ENCODE assay signal across 6 mouse cellular contexts in the genomic region with DNA sequence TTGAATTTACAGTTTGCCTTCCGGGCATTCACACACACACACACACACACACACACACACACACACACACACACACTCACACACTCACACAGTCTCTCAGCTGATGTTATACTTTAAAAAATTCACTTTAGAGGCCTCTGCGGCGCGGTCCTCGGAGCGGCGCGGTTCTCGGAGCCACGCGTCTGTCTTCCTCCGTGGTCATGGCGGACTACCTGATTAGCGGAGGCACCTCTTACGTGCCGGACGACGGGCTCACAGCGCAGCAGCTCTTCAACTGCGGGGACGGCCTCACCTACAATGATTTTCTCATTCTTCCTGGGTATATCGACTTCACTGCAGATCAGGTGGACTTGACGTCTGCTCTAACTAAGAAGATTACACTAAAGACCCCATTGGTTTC.
A peak's percentile ranks its signal among the peaks of the same experiment; 100 is the strongest.
DNase-seq lines count a peak whose midpoint lies in the region; ATAC-seq and TF ChIP-seq lines count a peak whose summit lies in the region.
"Not testable (repeated sequence)": the region's sequence is repeated elsewhere in the genome, so short reads cannot be mapped to it uniquely, and the experiment has no call there.

No protein-coding gene starts in this region.

- not testable (repeated sequence) for H3K27me3 ChIP-seq in forebrain, embryonic 11.5 days (ENCODE audit: control insufficient read depth, insufficient read depth, low read length); testis, adult 2 months (ENCODE audit: control insufficient read depth, insufficient read depth, low read length)

- not testable (repeated sequence) for H3K4me1 ChIP-seq in forebrain, embryonic 11.5 days (replicated peaks; ENCODE audit: control insufficient read depth, insufficient read depth, low read length); testis, adult 2 months (ENCODE audit: control insufficient read depth, insufficient read depth, low read length)

- H3K4me2 ChIP-seq in forebrain, embryonic 11.5 days (ENCODE audit: low read depth, low read length, severe bottlenecking), result not testable (repeated sequence)

- H3K4me3 ChIP-seq in forebrain, embryonic 11.5 days (ENCODE audit: low read depth, low read length), result not testable (repeated sequence)
- H3K4me3 ChIP-seq in testis, adult 2 months (ENCODE audit: control insufficient read depth, low read depth, low read length), result peak overlapping the region; percentile 19; the same call in 1 of the 2 replicates

- not testable (repeated sequence) for TF ChIP-seq POLR2A in testis, adult 2 months (IDR thresholded peaks at IDR 0.05; ENCODE audit: control insufficient read depth, low read depth, low read length)

- not testable (repeated sequence) for H3K9me3 ChIP-seq in forebrain, embryonic 11.5 days (ENCODE audit: control insufficient read depth, low read length)

- H3K27ac ChIP-seq in forebrain, embryonic 11.5 days (ENCODE audit: low read depth, low read length); testis, adult 2 months (ENCODE audit: control insufficient read depth, insufficient read depth, low read depth, low read length): not testable (repeated sequence)

- DNase-seq in forebrain, embryonic 11.5 days (ENCODE audit: low spot score), result not testable (repeated sequence)

- not testable (repeated sequence) for H3K36me3 ChIP-seq in forebrain, embryonic 11.5 days (ENCODE audit: control insufficient read depth, insufficient read depth, low read length); testis, adult 2 months (ENCODE audit: control insufficient read depth, insufficient read depth, low read length)

- ATAC-seq in common myeloid progenitor, adult 5-6 weeks (replicated peaks; ENCODE audit: low read depth, poor library complexity, severe bottlenecking), result peak; percentile 92
- peak; percentile 39; the same call in 1 of the 2 replicates for ATAC-seq in forebrain, embryonic 11.5 days (replicated peaks; ENCODE audit: low FRiP score)
- peak; percentile 69 to 82 for ATAC-seq in hematopoietic stem cell, adult 5-6 weeks (replicated peaks in 1 of 2; ENCODE audit: insufficient read depth in 1 of 2, low FRiP score in 2 of 2, low TSS enrichment in 1 of 2, low read depth in 1 of 2, poor library complexity in 2 of 2, severe bottlenecking in 2 of 2)
- ATAC-seq in megakaryocyte, adult 5-6 weeks (ENCODE audit: poor library complexity, severe bottlenecking), result peak; percentile 95
- ATAC-seq in monocyte, adult 5-6 weeks (replicated peaks; ENCODE audit: insufficient number of reproducible peaks, low FRiP score, low TSS enrichment, poor library complexity, severe bottlenecking), result 0 out of 2 replicates have a peak, but pooled peaks have one; percentile 53

- not testable (repeated sequence) for H3K9ac ChIP-seq in forebrain, embryonic 11.5 days (ENCODE audit: low read length)

- not testable (repeated sequence) for TF ChIP-seq CTCF in testis, adult 2 months (IDR thresholded peaks at IDR 0.05; ENCODE audit: control insufficient read depth, insufficient read depth, insufficient replicate concordance, low read depth, low read length)

- 96% methylated on average over 18 of the region's 23 CpGs for WGBS in forebrain, embryonic 11.5 days

Comparison
In these comparisons a context has a peak if more than half of its experiments do, and no peak if none do; other contexts are left out.
1. ATAC-seq: peak in every context shown above with its lines; median percentile 95 in megakaryocyte, adult 5-6 weeks; 92 in common myeloid progenitor, adult 5-6 weeks; 76 in hematopoietic stem cell, adult 5-6 weeks; 53 in monocyte, adult 5-6 weeks; 39 in forebrain, embryonic 11.5 days.